Comparison of ENCODE assay signal across 9 mouse cellular contexts in the genomic region with DNA sequence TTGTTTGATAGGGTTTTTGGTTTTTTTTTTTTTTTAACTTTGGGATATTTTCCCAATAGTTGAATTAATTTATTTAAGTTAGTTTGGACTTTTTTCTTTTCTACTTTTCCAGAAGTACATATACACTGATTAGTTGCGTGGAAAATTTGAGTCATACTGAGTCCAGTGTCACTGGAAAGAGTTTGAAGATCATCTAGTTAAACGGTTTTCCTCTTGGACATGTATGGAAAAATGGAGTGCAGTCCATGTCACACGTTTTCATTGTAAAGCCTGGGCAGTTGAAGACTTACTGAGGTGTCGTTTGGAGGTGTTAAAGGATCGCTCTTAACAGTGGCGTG. TPM values are rescaled to one million over a fixed set of nuclear protein-coding genes. Genes with fewer than 3 reads are reported as not detected.
DNase-seq lines count a peak whose midpoint lies in the region; ATAC-seq and TF ChIP-seq lines count a peak whose summit lies in the region.
"Had no signal": no experiment of that assay in that cellular context is flagged by ENCODE, and none has a peak within 500 bp of the region (broad histone marks: within the 10 kb centered on the region; RNA-seq: fewer than 3 reads in every experiment).

No protein-coding gene starts in this region.

- WGBS in embryonic facial prominence, embryonic 15.5 days = 77% methylated on average over 6 of the region's 6 CpGs
- 71% methylated on average over 6 of the region's 6 CpGs for WGBS in limb, embryonic 11.5 days
- 74% methylated on average over 6 of the region's 6 CpGs for WGBS in neural tube, embryonic 15.5 days

- peak overlapping the region; percentile 79; the same call in 1 of the 2 replicates for H3K4me3 ChIP-seq in left cerebral cortex, adult 2 months
- H3K4me3 ChIP-seq in embryonic facial prominence, embryonic 15.5 days (replicated peaks) = peak overlapping the region; percentile 97; the same call in 1 of the 2 replicates
- H3K4me3 ChIP-seq in limb, embryonic 11.5 days (ENCODE audit: low read depth, low read length) = peak overlapping the region; percentile 98; the same call in 1 of the 2 replicates
- H3K4me3 ChIP-seq in neural tube, embryonic 15.5 days (replicated peaks) = peak overlapping the region; percentile 76

- H3K36me3 ChIP-seq in embryonic facial prominence, embryonic 15.5 days = no peaks in the 10 kb centered on the region
- H3K36me3 ChIP-seq in limb, embryonic 11.5 days (ENCODE audit: control insufficient read depth, insufficient read depth, low read length) = no peaks in the 10 kb centered on the region
- no peaks in the 10 kb centered on the region for H3K36me3 ChIP-seq in neural tube, embryonic 15.5 days

- no peak for TF ChIP-seq CTCF in left cerebral cortex, adult 2 months (IDR thresholded peaks at IDR 0.05)

- no peaks in the 10 kb centered on the region for H3K27me3 ChIP-seq in embryonic facial prominence, embryonic 15.5 days
- H3K27me3 ChIP-seq in limb, embryonic 11.5 days (ENCODE audit: control insufficient read depth, insufficient read depth, low read length) = no peaks in the 10 kb centered on the region
- H3K27me3 ChIP-seq in neural tube, embryonic 15.5 days (replicated peaks) = 0 out of 2 replicates have a peak, but pooled peaks cover 4% of the 10 kb centered on the region

- no peaks in the 10 kb centered on the region for H3K9me3 ChIP-seq in embryonic facial prominence, embryonic 15.5 days (replicated peaks)
- no peaks in the 10 kb centered on the region for H3K9me3 ChIP-seq in limb, embryonic 11.5 days (ENCODE audit: control insufficient read depth, low read length)
- no peaks in the 10 kb centered on the region for H3K9me3 ChIP-seq in neural tube, embryonic 15.5 days (replicated peaks)

- H3K27ac ChIP-seq in left cerebral cortex, adult 2 months = no peak overlapping the region
- H3K27ac ChIP-seq in embryonic facial prominence, embryonic 15.5 days (replicated peaks) = no peak overlapping the region
- no peak overlapping the region for H3K27ac ChIP-seq in limb, embryonic 11.5 days (replicated peaks; ENCODE audit: low read depth, low read length)
- H3K27ac ChIP-seq in neural tube, embryonic 15.5 days (replicated peaks) = no peak overlapping the region

- ATAC-seq in embryonic facial prominence, embryonic 15.5 days (ENCODE audit: insufficient number of reproducible peaks, low FRiP score, low TSS enrichment, low read depth) = no peak
- no peak for ATAC-seq in limb, embryonic 11.5 days (ENCODE audit: insufficient number of reproducible peaks, low FRiP score, low TSS enrichment, low read depth)
- ATAC-seq in neural tube, embryonic 15.5 days (ENCODE audit: low FRiP score) = no peak

- no peak for DNase-seq in left cerebral cortex, adult 2 months (ENCODE audit: extremely low spot score in 1 of 2, low spot score in 2 of 2)
- DNase-seq in left cerebral cortex, postnatal 4 days = no peak
- no peak for DNase-seq in limb, embryonic 11.5 days (ENCODE audit: low spot score)
- no peak for DNase-seq in layer of hippocampus, adult 18-20 months (ENCODE audit: low spot score in 2 of 2)
- DNase-seq in right cerebral cortex, adult 2 months (ENCODE audit: low spot score in 2 of 2) = no peak
- DNase-seq in frontal cortex, adult 2 months (ENCODE audit: extremely low spot score in 1 of 2, low spot score in 1 of 2) = no peak
- DNase-seq: lung, postnatal 4 days had no signal

- no peak overlapping the region for H3K9ac ChIP-seq in embryonic facial prominence, embryonic 15.5 days
- H3K9ac ChIP-seq in limb, embryonic 11.5 days (ENCODE audit: low read length) = no peak overlapping the region
- H3K9ac ChIP-seq in neural tube, embryonic 15.5 days (replicated peaks) = no peak overlapping the region; the same call in 1 of the 2 replicates

- intact Hi-C loops in left cerebral cortex, adult 2 months (cut with DNase I) = loop anchor here (1.0 to 10.0 kb wide), 4 partner anchors 22 to 445 kb away; a partner anchor contains a TSS
- intact Hi-C loops in left cerebral cortex, postnatal 4 days (cut with DNase I) = no loop called here

- peak overlapping the region; percentile 78 for H3K4me2 ChIP-seq in embryonic facial prominence, embryonic 15.5 days (replicated peaks)
- peak overlapping the region; percentile 77; the same call in 1 of the 2 replicates for H3K4me2 ChIP-seq in limb, embryonic 11.5 days (ENCODE audit: low read depth, severe bottlenecking)
- peak overlapping the region; percentile 80 for H3K4me2 ChIP-seq in neural tube, embryonic 15.5 days

- H3K4me1 ChIP-seq in embryonic facial prominence, embryonic 15.5 days = peaks cover 9% of the 10 kb centered on the region
- H3K4me1 ChIP-seq in limb, embryonic 11.5 days (ENCODE audit: control insufficient read depth, insufficient read depth, low read length) = peaks cover 6% of the 10 kb centered on the region; the same call in 1 of the 2 replicates
- peaks cover 44% of the 10 kb centered on the region for H3K4me1 ChIP-seq in neural tube, embryonic 15.5 days

RNA-seq across cellular contexts. Expression of a gene that starts 1.6 kb away (rescaled TPM):
- total RNA-seq in left cerebral cortex, adult 2 months (2021) = 100 to 1,000 TPM; 134 to 142 TPM
- total RNA-seq in left cerebral cortex, postnatal 4 days (2021) = 100 to 1,000 TPM; 197 to 204 TPM
- 131 and 134 TPM in 2 replicates for polyA plus RNA-seq in embryonic facial prominence, embryonic 15.5 days (2015; fragmentation: Nextera tagmentation; extraction: Ambion mirVana)
- polyA plus RNA-seq in limb, embryonic 11.5 days (2014; fragmentation: Nextera tagmentation; extraction: Ambion mirVana) = 167 and 172 TPM in 2 replicates
- polyA plus RNA-seq in neural tube, embryonic 15.5 days (2015; fragmentation: Nextera tagmentation; extraction: Ambion mirVana) = 190 and 197 TPM in 2 replicates
- 100 to 1,000 TPM; 123 to 131 TPM for total RNA-seq in layer of hippocampus, adult 18-20 months (2021)
- polyA plus RNA-seq in frontal cortex, adult 2 months (2012; rRNA removed) = 81.7 and 84.0 TPM in 2 replicates

RNA-seq across cellular contexts. Expression of a gene that starts 46.7 kb away (rescaled TPM):
- total RNA-seq in left cerebral cortex, adult 2 months (2021) = 10 to 100 TPM; 27.7 to 29.3 TPM
- total RNA-seq in left cerebral cortex, postnatal 4 days (2021) = 10 to 100 TPM; 17.7 to 20.3 TPM
- 23.6 and 24.1 TPM in 2 replicates for polyA plus RNA-seq in embryonic facial prominence, embryonic 15.5 days (2015; fragmentation: Nextera tagmentation; extraction: Ambion mirVana)
- 8.3 and 11.3 TPM in 2 replicates for polyA plus RNA-seq in limb, embryonic 11.5 days (2014; fragmentation: Nextera tagmentation; extraction: Ambion mirVana)
- polyA plus RNA-seq in neural tube, embryonic 15.5 days (2015; fragmentation: Nextera tagmentation; extraction: Ambion mirVana) = 17.6 and 18.4 TPM in 2 replicates
- 10 to 100 TPM; 35.2 to 41.0 TPM for total RNA-seq in layer of hippocampus, adult 18-20 months (2021)
- 15.2 and 17.5 TPM in 2 replicates for polyA plus RNA-seq in frontal cortex, adult 2 months (2012; rRNA removed)
